Mouse (Mus musculus): ENCODE data around the gene Caprin1. TPM values are rescaled to one million over a fixed set of nuclear protein-coding genes. Genes with fewer than 3 reads are reported as not detected.

Caprin1 gene
- 252 and 271 TPM in 2 replicates for polyA plus RNA-seq (2015; fragmentation: Nextera tagmentation; extraction: Ambion mirVana)

DNA sequence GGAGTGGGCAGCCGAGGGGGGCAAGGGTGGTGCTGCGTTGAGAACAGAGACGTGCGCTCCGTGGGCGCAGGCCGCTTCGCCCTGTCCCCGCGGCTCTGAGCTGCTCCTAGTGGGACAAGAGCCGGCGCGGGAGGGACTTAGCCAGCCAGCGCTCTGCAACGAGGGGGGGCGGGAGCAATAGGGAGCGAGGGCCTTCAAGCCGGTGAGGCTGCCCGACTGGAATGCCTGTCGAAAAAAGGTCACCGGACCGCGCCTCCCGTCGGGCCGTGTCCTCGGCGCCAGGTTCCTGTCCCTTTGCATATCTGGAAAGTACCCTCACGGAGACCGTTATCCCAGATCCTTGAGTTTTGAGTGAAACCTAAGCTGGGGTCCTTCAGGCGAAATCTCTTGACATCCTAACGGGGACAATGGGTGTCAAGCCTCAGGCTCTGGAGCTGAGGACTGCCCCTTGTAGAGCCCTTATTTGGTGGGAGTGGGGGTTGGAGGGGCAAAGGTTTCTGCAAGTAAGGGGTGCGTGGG is at the start of gene Caprin1:
Caprin1 (minus strand) TSS at position 159 of the 519 bp plus-strand sequence.
- H3K36me3 ChIP-seq, result peaks cover 8% of the 10 kb centered on the region; the same call in 1 of the 2 replicates
- peak; percentile 94 for ATAC-seq (ENCODE audit: insufficient read depth, low FRiP score, low read depth)
- peak within 1 kb of the TSS; percentile 90 for H3K4me3 ChIP-seq (replicated peaks)
- no peaks in the 10 kb centered on the region for H3K27me3 ChIP-seq (replicated peaks)
- H3K27ac ChIP-seq, result peak within 1 kb of the TSS; percentile 99
- peak within 1 kb of the TSS; percentile 99 for H3K9ac ChIP-seq
- H3K4me2 ChIP-seq, result peak within 1 kb of the TSS; percentile 60
- H3K9me3 ChIP-seq, result no peaks in the 10 kb centered on the region
- under 1% methylated on average over 30 of the region's 33 CpGs for WGBS
- H3K4me1 ChIP-seq, result peaks cover 8% of the 10 kb centered on the region; the same call in 1 of the 2 replicates

GRCm38 (mm10) chr2:103846875-103847274 is 49.4 kb upstream of the Caprin1 start:
- no peak overlapping the region for H3K4me2 ChIP-seq
- H3K36me3 ChIP-seq, result no peaks in the 10 kb centered on the region
- H3K9me3 ChIP-seq, result no peaks in the 10 kb centered on the region
- H3K27me3 ChIP-seq (replicated peaks), result no peaks in the 10 kb centered on the region
- WGBS, result 85% methylated on average over 1 of the region's 1 CpGs
- no peak overlapping the region for H3K9ac ChIP-seq
- H3K4me1 ChIP-seq, result 0 out of 2 replicates have a peak, but pooled peaks cover 9% of the 10 kb centered on the region
- no peak overlapping the region for H3K4me3 ChIP-seq (replicated peaks)
- no peak for ATAC-seq (ENCODE audit: insufficient read depth, low FRiP score, low read depth)
- no peak overlapping the region for H3K27ac ChIP-seq

GRCm38 (mm10) chr2:103846271-103846670 is 48.8 kb upstream of the Caprin1 start:
- Histone ChIP-seq H3K27ac (no peak overlapping the region), H3K4me3 (replicated peaks) (no peak overlapping the region), H3K9me3 (no peaks in the 10 kb centered on the region), H3K4me1 (0 out of 2 replicates have a peak, but pooled peaks cover 9% of the 10 kb centered on the region), H3K4me2 (no peak overlapping the region), H3K36me3 (no peaks in the 10 kb centered on the region), H3K27me3 (replicated peaks) (no peaks in the 10 kb centered on the region), H3K9ac (no peak overlapping the region)
- 85% methylated on average over 4 of the region's 4 CpGs for WGBS
- no peak for ATAC-seq (ENCODE audit: insufficient read depth, low FRiP score, low read depth)

DNA sequence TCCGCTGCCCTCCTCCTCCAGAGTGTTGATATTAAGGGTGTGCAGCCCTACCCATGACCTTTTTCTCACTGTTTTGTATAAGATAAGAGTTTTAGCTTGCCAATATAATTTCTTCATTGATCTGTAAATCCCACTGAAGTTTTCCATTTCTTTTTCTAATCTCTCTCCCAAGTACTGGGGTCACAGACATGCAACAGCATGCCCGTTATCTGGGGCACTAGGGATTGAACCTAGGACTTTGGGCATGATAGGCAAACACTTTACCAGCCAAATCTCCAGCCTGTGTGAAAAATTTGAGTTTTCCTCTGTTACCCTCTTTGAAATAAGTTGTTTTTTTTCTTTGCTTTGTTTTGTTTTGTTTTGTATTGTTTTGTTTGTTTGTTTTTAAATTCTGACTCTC is 46.6 kb upstream of the Caprin1 start:
- no peaks in the 10 kb centered on the region for H3K36me3 ChIP-seq
- H3K4me3 ChIP-seq (replicated peaks), result no peak overlapping the region
- ATAC-seq (ENCODE audit: insufficient read depth, low FRiP score, low read depth), result no peak
- no peaks in the 10 kb centered on the region for H3K9me3 ChIP-seq
- H3K27me3 ChIP-seq (replicated peaks), result no peaks in the 10 kb centered on the region
- no peak overlapping the region for H3K9ac ChIP-seq
- 79% methylated on average over 2 of the region's 2 CpGs for whole genome bisulfite sequencing
- H3K27ac ChIP-seq, result no peak overlapping the region
- no peak overlapping the region for H3K4me2 ChIP-seq
- 0 out of 2 replicates have a peak, but pooled peaks cover 7% of the 10 kb centered on the region for H3K4me1 ChIP-seq

DNA sequence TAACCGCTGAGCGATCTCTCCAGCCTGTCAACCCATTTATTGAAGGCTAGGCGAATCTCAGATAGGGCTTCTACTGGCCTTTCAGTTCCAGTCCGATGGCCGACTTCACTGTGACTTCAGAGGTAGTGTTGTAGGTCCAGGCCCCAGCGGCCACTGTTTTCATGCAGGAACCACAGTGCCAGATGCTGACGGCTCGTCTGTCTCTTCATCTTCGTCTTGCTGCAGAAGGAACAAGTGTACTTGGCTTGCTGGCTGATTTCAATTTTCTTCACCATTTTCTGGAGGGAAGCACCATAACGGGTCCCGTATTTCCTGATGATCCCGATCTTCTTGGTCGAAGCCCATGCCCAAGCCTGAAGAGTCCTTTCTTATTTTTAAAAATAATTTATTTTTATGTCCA is 45.9 kb upstream of the Caprin1 start:
- no peak overlapping the region for H3K27ac ChIP-seq
- H3K27me3 ChIP-seq (replicated peaks), result no peaks in the 10 kb centered on the region
- no peak for ATAC-seq (ENCODE audit: insufficient read depth, low FRiP score, low read depth)
- H3K9ac ChIP-seq, result no peak overlapping the region
- WGBS, result 94% methylated on average over 13 of the region's 13 CpGs
- 0 out of 2 replicates have a peak, but pooled peaks cover 7% of the 10 kb centered on the region for H3K4me1 ChIP-seq
- H3K4me2 ChIP-seq, result no peak overlapping the region
- H3K9me3 ChIP-seq, result no peaks in the 10 kb centered on the region
- no peaks in the 10 kb centered on the region for H3K36me3 ChIP-seq
- H3K4me3 ChIP-seq (replicated peaks), result no peak overlapping the region

- no peaks in the 10 kb centered on the region for H3K36me3 ChIP-seq
- H3K4me3 ChIP-seq (replicated peaks), result no peak overlapping the region
- 88% methylated on average over 5 of the region's 5 CpGs for WGBS
- H3K9ac ChIP-seq, result no peak overlapping the region
- H3K4me2 ChIP-seq, result no peak overlapping the region
- H3K4me1 ChIP-seq, result 0 out of 2 replicates have a peak, but pooled peaks cover 7% of the 10 kb centered on the region
- H3K9me3 ChIP-seq, result no peaks in the 10 kb centered on the region
- no peaks in the 10 kb centered on the region for H3K27me3 ChIP-seq (replicated peaks)
- no peak for ATAC-seq (ENCODE audit: insufficient read depth, low FRiP score, low read depth)
- H3K27ac ChIP-seq, result no peak overlapping the region
These were observed 44.9 kb upstream of the Caprin1 start for GRCm38 (mm10) chr2:103842299-103842698.

- no peaks in the 10 kb centered on the region for H3K9me3 ChIP-seq
- H3K27ac ChIP-seq, result no peak overlapping the region
- no peaks in the 10 kb centered on the region for H3K36me3 ChIP-seq
- no peaks in the 10 kb centered on the region for H3K4me1 ChIP-seq
- H3K27me3 ChIP-seq (replicated peaks), result no peaks in the 10 kb centered on the region
- H3K4me2 ChIP-seq, result no peak overlapping the region
- H3K4me3 ChIP-seq (replicated peaks), result no peak overlapping the region
- WGBS, result 64% methylated on average over 3 of the region's 3 CpGs
- no peak for ATAC-seq (ENCODE audit: insufficient read depth, low FRiP score, low read depth)
- no peak overlapping the region for H3K9ac ChIP-seq
These were observed 41.0 kb upstream of the Caprin1 start for GRCm38 (mm10) chr2:103838483-103838882.

DNA sequence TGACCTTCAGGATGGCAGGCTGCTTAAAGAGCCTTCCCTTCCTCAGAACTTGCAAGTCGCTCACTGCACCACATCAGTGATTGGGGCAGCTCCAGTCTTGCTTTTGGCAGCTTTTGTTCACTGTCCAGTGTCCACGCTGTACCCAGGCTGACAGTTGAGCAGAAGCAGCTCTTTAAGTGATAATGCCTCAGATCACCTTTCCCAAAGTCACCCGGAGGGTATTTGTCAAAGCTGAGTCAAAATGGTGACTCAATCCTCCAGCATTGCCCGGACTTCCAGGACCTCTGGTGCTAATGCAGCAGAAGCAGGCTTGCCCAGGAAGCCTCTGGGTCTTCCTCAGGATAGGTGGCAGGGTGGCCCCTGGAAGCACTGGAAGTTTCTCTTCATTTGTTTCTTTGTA is 39.7 kb upstream of the Caprin1 start:
- Histone ChIP-seq H3K27me3 (replicated peaks) (no peaks in the 10 kb centered on the region), H3K4me1 (no peaks in the 10 kb centered on the region), H3K4me3 (replicated peaks) (no peak overlapping the region), H3K4me2 (no peak overlapping the region), H3K9ac (no peak overlapping the region), H3K9me3 (no peaks in the 10 kb centered on the region), H3K36me3 (no peaks in the 10 kb centered on the region), H3K27ac (no peak overlapping the region)
- 60% methylated on average over 4 of the region's 4 CpGs for WGBS
- no peak for ATAC-seq (ENCODE audit: insufficient read depth, low FRiP score, low read depth)

DNA sequence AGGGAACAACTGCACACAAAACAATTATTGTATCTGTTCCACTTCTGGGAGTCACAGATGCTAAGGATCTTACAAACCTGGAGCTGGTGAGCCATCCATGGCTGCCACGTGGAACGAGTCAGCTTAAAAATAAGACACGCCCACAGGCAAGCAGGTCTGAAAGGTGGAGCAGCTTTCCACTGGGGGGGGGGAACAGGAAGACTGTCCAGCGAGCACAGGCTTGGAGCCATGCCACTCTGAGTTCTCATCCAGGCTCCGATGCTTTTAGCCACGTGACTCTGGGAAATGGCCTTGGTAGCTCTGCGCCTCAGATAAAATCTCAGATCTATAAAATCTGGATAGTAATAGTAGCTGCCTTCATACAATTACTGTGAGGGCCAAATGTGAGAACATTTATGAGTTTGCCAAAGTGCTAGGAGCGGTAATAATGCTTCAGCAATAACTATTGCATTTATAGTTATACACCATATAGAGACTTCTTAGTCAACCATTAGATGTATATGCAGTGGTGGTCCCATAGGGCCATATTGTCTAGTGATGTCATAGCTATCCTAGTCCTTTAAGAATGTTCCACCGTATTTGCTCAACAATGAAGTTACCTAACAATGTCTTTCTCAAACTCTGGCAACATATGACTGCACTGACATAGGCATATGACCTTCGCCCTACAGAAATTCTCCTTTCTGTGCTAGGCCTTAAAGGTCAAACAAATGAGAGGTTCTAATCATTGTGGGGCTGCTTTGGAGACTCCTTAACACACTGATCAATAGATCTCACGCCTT is 38.4 kb upstream of the Caprin1 start:
- H3K27me3 ChIP-seq (replicated peaks), result no peaks in the 10 kb centered on the region
- ATAC-seq (ENCODE audit: insufficient read depth, low FRiP score, low read depth), result no peak
- 67% methylated on average over 11 of the region's 11 CpGs for WGBS
- no peaks in the 10 kb centered on the region for H3K36me3 ChIP-seq
- H3K9me3 ChIP-seq, result no peaks in the 10 kb centered on the region
- H3K9ac ChIP-seq, result no peak overlapping the region
- H3K4me3 ChIP-seq (replicated peaks), result no peak overlapping the region
- no peak overlapping the region for H3K27ac ChIP-seq
- no peaks in the 10 kb centered on the region for H3K4me1 ChIP-seq
- H3K4me2 ChIP-seq, result no peak overlapping the region

- WGBS, result 62% methylated on average over 3 of the region's 3 CpGs
- Histone ChIP-seq H3K4me3 (replicated peaks) (no peak overlapping the region), H3K36me3 (no peaks in the 10 kb centered on the region), H3K9me3 (no peaks in the 10 kb centered on the region), H3K27me3 (replicated peaks) (no peaks in the 10 kb centered on the region), H3K9ac (no peak overlapping the region), H3K4me2 (no peak overlapping the region), H3K4me1 (no peaks in the 10 kb centered on the region), H3K27ac (no peak overlapping the region)
- ATAC-seq (ENCODE audit: insufficient read depth, low FRiP score, low read depth), result no peak
These were observed 36.5 kb upstream of the Caprin1 start for GRCm38 (mm10) chr2:103833816-103834445.

DNA sequence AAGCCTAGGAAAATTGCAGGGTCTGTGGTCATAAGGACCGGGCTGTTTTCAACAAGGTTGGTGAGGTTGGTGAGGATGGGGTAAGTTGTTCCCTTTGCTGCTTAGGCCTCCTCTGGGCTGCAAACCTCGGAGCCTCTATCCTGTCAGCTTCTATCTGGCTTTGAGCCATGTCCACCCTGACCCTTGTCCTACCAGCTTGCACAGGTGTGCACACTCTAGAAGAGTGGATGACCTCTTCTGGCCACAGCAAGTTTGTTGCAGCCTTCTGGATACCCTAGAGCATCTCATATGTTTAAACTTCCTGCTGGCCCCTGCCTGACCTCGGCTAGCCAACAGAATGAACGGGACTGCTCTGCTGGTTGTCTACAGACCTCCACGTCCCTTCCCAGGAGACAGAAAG is 35.5 kb upstream of the Caprin1 start:
- no peak overlapping the region for H3K9ac ChIP-seq
- H3K4me1 ChIP-seq, result no peaks in the 10 kb centered on the region
- H3K27ac ChIP-seq, result no peak overlapping the region
- H3K9me3 ChIP-seq, result no peaks in the 10 kb centered on the region
- ATAC-seq (ENCODE audit: insufficient read depth, low FRiP score, low read depth), result no peak
- 44% methylated on average over 5 of the region's 5 CpGs for WGBS
- H3K4me3 ChIP-seq (replicated peaks), result no peak overlapping the region
- H3K27me3 ChIP-seq (replicated peaks), result no peaks in the 10 kb centered on the region
- H3K36me3 ChIP-seq, result no peaks in the 10 kb centered on the region
- H3K4me2 ChIP-seq, result no peak overlapping the region

DNA sequence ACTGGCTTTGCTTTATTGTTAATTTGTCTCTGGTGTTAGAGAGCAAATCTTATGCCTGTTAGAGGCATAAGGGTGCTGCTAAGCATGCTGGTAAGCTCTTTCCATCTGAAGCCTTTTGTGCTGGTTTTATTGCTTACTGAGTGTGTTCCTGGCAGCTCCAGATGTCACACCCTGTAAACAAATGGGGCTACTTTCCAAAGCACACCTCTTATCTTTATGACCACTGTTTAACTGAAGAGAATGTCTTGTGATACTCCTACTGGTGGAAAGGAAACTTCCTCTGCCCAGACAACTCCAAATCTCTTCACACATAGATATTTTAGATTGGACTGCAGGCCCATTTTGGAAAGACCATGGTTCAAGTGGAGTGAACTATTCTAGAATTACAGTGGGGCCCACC is 31.5 kb upstream of the Caprin1 start:
- Histone ChIP-seq H3K9ac (no peak overlapping the region), H3K9me3 (no peaks in the 10 kb centered on the region), H3K27ac (no peak overlapping the region), H3K4me3 (replicated peaks) (no peak overlapping the region), H3K4me1 (no peaks in the 10 kb centered on the region), H3K4me2 (no peak overlapping the region), H3K36me3 (no peaks in the 10 kb centered on the region), H3K27me3 (replicated peaks) (no peaks in the 10 kb centered on the region)
- ATAC-seq (ENCODE audit: insufficient read depth, low FRiP score, low read depth), result no peak

Data from stomach, embryonic 15.5 days (tissue).